Mouse (Mus musculus) monocyte, adult 2 months (primary cell): ENCODE measurements around the gene Zcwpw1.

Experiments used
- DNase-seq, 2 experiments: peaks; one replicate each; pipeline ENCODE4 v3.0.0; 2022; ENCODE audit warnings: low spot score in 2 of 2, low read depth in 1 of 2

Gene Zcwpw1

DNA sequence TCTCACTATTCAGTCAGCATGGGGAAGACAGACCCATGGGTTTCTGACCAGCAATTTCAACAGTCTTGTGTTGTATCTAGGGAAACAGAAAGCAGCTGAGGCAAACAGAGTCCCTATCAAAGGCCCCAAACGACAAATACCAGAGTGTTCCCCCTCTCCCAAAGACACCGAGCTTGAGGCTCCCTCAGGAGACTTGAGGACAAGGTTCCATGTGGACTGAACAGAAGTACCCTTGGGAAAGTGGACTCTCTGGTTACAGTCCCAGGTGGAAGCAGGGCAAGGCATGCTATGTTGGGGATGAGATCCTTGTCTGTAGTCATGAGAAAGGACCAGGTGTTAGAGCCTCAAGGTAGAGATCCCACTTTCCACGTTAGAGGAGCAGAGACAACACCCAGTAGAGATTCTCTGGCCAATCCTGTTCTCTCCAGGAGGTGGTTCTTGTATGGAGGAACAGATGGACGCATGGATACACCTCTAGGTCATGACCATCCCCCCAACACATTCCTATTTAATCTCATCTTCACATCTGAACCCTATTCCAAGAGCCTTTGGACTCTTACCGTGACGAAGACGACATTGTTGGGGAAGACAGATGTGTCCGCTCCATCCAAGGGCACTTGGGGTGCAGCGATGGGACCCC, 3.6 kb upstream of the Zcwpw1 start:
- no peak for DNase-seq

DNA sequence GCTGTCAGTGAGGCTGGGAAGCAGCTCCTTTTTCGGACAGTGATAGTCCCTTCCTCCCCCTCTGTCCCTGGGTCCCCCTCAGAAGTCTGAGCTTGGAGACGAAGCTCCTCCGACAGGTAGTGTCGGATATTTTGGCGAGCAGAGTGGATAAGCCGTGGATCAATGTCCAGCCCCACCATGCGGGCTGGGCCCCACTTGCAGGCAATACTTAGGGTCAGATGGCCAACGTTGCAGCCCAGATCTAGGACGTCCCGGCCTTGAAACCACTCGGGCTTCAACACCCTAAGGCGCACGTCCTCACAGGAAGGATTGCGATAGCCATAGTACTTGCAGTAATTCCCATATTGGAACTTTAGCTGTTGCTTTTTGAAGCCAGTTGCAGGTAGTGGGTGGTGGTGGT, 3.1 kb upstream of the Zcwpw1 start:
- no peak for DNase-seq

DNA sequence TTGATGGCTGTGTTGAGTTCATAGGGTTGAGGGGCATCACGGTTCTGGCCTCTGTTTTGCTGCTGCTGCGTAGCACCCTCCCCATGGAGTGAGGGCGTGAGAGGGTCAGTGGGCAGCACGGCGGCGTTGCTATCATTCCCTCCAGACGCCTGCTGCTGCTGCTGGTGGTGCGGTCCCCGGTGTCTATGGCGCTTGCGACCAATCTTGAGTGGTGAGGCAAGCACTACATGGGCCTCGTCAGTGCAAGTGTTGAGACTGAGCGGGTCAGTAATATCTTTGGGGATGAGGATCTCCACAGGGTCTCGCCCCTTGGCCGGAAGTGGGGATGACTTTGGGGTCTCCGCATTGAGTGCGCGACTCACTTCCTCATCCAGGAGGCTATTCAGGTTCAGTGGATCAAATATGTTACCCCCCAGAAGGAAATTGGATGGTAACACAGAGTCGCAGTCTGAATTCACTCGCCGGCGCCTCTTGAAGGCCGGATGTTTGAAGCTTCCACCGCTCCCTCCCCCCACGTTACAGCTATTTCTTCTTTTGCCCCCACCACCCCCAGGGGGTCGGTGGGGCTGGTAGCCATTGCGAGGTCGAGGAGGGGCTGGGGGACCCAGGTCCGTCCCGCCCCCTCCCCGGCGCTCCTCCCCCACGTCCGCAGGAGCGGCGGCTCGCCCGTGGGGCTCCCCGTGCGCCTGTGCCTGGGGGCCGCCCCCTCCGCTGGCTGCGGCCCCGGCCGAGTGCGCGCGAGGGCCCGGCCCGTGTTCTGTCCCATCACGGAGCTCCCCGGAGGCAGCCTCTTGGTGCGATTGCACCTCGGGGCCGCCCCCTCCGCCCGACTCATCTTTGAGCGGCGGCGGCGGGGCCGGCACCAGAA, 2.2 kb upstream of the Zcwpw1 start:
- no peak for DNase-seq

DNA sequence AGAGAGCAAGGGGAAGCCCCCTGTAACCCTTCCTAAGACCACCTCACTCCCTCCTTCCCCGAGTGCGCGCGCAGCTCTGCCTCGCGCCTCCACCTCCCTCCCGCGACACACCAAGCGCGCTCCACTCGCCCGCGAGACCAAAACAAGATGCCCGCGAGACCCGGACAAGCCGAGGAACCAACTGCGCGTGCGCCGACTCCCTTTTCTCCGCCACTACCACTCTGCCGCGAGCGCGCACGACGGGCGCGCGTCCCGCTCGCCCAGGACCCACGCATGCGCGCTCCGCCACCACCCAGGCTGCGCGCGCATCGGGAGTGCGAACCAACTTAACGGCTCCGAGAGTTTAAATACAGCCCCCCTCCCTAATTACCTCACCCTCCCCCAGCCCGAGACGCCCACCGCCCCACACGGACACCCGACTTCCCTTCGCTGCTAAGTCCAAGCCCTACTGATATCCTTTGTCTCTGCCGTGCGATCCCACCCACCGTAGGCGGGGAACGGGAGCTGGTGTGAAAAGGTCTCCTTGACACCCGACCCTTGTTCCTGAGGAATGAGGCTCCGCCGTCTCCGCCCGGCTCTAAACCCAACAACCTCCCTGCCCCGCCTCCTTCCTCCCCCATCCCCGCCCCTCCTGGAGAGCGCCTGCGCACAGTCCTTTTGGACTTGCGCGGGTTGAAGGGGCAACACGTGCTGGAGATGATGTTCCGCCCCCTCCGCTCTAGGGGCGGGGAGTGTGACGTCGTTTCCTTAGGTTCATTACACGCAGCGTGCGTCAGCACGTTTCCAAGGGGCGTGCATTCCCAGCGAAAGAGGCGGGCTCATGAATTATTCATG, 1.3 kb upstream of the Zcwpw1 start:
- DNase-seq, result peak; percentile 95 to 96

DNA sequence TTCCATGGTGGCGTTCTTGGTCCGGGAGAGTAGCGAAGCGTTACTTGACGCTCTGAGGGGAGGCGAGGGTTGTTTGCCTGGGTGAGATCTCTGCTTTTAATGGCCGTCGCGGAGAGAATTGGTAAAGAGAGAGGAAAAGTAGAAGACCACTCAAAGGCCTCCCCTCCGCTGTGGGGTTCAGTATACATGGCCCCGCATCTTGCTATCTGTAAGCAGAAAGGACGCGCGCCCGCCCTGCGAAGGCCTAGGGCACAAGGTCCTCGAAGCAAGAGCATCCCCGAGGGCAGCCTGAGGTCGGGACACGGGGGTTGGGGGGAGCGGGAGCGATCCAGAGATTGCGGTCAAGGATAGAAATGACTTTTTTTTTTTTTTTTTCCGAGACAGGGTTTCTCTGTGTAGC, 573 bp downstream of the Zcwpw1 start:
- no peak for DNase-seq

DNA sequence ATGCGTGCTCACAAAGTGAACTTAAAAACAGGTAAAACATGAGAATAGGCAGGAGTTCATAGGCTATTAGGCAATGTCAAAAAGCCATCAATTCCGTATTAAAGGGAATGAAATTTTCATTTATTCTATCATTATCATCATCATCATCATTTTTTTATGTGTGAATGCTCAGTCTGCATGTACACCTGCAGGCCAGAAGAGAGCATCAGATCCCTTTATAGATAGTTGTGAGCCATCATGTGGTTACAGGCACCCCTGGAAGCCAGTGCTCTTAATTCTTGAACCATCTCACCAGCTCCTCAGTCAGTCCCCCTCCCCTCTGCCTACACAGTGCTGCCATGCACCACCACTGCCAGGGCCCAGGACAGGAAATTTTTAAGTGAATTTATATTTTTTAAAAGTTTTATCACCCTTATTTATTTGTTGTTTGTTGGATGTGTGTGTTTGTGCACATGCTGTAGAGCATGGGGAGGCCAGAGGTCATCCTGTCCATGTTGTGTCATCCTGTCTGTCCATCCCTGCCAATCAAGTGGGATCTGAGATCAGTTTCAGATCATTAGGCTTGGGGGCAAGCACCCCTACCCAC, 1.4 kb downstream of the Zcwpw1 start:
- no peak for DNase-seq

DNA sequence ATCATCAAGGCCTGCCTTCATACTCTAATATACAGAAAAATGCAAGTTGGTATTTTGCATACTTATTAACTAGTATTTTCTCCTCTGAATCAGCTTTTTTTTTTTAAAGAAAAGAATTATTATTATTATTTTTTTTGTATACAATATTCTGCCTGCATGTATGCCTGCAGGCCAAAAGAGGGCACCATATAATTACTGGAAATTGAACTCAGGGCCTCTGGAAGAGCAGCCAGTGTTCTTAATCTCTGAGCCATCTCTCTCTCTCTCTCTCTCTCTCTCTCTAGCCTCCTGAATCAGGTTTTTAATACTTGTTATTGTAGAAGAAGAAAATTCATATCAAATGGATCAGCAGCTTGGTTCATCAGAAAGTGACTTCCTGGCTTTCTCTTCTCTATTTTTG, 4.0 kb downstream of the Zcwpw1 start:
- DNase-seq, result no peak

DNA sequence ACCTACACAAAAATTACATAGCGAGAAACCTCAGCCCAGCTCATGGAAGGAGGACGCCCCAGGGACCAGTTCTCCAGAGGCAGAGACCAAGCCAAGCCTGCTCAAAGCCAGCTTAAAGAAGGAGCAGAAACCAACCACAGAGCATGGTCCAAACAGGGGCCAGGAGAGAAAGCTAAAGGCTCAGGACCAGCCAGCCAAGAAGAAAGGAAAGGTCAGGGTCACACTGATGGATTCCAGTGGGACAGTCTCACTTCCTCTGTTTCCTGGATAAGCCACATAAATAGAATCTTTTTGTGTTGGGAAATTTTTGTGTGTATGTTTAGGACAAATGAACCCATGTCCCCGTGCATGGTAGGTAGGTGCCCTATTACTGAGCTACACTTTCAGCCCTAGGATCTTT, 9.0 kb downstream of the Zcwpw1 start:
- no peak for DNase-seq

DNA sequence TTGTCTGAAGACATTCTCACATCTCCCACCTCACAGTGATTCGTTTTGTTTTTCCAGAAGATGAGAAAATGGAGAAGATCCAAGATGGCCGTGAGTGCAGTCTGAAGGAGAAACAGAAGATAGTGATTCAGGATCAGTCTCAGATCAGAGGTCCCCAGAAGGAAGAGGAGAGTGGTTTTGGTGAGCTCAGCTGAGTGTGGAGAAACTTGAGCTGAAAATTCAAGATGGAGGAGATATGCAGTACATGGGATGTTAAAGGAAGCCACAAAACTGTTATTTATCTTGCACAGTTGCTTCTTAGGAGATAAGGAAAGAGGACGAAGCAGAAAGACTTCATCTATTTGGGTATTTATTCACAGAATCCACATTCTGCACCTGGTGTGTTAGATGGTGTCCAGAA, 13.3 kb downstream of the Zcwpw1 start:
- DNase-seq, result no peak

DNA sequence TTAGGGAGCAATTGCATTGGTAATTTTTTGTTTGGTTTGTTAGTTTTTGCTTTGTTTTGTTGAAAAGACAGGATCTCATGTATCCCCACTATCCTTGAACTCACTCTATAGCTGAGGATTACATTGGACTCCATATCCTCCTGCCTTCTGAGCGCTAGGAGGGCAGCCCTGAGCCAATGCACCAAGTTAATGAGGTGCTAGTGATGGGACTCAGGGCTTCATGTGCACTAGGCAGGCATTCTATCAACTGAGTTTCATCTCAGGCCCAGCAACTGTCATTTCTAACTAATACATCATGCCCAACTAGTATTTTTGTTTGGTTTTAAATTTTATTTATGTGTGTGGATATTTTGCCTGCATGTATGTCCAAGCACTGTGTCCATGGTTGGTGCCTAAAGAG, 18.6 kb downstream of the Zcwpw1 start:
- no peak for DNase-seq

DNA sequence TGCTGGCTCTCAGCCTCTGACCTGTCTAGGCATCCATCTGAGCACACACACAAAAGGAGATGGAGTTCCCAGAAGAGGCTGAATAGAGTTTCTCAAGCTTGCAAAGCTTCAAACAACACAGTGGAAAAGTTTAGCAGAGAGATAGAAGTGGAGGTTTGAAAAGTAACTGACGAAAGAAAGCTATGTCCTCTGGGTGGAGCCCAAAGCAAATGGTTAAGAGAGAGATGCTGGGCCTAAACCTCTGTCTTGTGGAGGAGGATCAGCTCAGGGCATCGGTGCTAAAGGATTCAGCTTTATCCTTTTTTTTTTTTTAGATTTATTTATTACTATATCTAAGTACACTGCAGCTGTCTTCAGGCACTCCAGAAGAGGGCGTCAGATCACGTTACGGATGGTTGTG, 20.7 kb downstream of the Zcwpw1 start:
- DNase-seq, result no peak

DNA sequence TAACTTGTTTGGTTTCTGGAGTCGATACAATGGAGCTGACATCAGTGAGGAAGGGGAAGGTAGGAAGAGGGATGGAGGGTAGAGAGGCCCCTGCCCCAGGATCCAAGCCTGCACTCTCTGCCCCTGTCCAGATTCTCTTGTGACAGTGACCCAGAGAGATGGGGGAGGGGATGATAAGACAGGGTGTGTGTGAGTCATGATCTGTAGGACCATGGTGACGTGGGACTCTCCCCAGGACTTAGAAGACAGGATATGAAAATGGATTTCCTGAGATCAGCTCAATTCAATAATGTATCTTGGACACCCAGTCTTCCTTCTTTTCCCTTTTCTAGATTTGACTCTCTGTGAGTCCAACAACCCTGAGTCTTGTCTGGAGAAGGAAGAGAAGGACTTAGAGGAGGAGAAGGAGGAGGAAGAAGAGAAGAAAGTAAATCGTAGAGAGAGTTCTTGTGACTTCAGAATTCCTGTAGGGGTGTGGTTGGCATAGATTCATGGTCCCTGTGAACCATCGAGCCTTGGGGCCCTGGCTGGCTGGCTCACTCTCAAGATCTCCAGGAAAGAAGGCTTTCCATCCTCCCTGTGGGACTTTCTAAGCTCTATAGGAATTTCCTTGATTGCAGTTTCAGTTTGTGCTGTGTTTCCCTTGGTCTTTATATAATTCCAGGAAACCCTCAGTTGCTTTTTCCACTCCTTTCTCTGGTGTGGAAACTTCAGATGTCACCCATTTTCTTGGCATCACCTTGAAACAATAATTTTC, 30.0 kb downstream of the Zcwpw1 start:
- no peak for DNase-seq

DNA sequence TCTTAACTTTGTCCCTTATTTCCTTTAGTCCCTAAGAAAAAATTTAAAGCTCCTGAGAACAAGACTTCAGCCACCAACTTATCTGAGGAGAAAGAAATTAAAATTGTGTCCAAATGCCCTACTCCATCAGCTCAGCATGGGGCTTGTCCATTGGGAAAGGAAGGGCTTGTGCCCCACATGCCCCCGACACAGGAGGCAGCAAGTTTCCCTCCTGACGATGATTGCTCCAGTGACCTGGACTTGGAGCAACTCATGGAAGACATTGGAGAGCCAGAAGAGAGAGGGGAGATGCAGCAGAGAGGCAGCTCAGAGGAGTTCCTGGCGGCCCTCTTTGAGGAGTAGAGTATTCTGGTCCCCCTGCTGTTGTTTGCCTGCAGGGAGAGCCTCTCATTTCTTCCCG, 34.5 kb downstream of the Zcwpw1 start:
- no peak for DNase-seq

DNA sequence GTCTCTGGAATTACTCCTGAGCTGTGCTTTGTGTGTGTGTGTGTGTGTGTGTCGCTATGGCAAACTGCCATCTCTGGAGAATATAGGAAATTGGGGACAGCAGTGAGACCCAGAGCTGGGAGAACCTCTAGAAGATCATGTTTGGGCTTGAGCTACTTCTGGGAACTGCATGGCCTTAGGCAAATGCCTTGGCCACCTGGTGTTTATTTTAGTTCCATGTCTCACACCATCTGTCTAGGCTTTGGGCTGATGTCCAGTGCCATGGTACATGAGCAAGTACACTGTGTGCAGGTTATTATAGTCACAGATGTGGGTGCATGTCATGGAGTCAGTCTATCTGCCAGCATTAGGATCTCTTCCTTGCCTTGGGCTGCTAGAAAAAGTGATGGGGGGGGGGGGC, 35.0 kb downstream of the Zcwpw1 start:
- no peak for DNase-seq

DNA sequence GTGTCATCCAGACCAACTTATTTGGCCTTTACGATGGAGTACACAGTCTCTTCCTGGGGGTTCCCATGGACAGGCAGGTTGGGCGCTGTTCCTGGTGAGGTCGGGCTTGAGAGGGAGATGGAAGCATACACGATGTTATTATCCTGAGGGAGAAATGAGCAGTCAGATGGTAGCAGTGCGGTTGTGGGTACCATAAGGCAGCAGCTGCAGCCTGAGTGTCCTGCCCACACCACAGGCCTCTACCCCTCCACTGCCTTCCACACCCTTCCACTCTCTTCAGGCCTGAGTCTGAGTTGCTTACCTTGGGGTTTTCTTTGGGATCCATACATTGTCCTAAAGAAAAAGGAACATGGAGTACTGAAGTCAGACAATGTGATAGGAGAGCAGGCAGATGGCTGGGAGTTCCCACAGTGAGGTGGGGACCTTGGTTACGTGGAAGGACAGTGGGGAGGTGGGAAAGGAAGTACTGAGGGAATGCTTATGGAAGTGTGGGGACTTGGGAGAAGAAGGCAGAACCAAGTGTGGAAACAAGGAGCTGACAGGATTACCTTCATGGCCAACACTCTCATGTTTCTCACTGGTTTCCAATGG, 36.0 kb downstream of the Zcwpw1 start:
- no peak for DNase-seq

DNA sequence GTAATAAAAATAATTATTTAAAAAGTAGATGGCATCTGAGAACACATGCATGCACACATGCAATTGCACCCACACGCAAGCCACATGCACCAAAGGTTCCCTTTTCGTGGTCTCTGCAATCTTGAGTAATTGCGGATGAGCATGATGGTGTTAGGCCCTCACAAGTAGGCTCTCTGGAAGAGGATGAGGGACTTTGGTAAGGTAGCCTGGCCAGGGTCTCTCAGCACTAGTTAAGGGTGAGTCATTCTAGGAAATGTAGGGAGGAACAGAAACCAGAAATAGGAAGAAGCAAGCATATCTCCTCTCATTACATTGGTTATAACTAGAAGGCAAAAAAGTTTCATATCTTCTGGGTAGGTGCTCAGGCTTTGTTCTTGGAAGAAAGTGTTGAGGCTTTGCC, 37.4 kb downstream of the Zcwpw1 start:
- peak in 1 of 2 experiments; percentile 19 for DNase-seq

DNA sequence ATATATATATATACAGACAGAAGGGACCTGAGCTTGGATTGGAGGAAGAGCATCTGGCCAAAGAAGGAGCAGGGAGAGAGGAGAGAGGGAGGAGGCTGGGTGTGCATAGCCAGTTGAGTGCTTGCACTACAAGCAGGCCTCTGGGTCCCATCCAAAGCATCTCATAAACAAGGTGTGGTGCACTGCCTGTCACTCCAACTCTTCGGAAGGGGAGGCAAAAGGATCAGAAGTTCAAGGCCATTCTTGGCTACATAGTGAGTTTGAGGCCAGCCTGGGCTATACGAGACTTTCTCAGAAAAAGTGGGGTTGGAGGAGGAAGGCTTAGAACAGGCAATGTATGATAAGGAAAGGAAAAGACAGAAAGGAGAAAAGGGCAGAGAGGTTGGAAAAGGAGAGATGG, 38.4 kb downstream of the Zcwpw1 start:
- DNase-seq, result no peak

DNA sequence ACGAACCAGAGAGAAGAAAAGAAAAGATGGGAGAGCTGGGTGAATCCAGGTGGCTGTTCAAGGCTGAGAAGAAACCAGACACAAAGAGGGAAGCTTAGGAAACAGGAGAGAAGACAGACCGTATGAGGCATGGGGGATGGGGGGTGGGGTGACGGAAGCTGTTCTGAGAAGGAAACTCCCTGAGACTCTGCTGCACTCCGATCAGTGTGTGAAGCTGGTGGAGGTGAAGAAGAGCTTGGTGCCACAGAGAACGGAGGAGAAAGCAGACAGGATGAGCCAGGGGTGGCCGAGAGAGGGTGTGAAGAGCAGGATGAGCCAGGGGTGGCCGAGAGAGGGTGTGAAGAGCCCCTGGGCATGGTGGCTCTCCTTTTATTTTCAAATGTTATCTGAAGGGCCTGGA, 38.8 kb downstream of the Zcwpw1 start:
- no peak for DNase-seq

DNA sequence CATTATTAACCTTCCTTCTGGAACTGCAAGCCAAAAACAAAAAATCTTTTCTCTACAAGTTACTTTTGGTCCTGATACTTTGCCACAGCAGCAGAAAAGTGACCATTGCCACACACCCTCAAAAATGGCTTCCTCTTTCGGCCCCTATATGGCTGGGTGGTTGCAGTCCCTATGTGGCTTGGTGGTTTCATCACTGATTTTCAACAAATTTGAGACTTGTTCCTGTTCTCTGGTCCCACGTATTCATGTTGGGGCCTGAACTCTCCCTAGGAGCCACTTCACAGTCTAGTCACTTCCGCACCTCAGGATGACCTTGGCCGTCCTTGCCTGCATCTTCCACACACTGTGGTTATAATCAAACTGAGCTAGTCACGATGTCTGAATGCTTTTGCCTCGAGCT, 41.1 kb downstream of the Zcwpw1 start:
- peak; percentile 66 to 69 for DNase-seq

DNA sequence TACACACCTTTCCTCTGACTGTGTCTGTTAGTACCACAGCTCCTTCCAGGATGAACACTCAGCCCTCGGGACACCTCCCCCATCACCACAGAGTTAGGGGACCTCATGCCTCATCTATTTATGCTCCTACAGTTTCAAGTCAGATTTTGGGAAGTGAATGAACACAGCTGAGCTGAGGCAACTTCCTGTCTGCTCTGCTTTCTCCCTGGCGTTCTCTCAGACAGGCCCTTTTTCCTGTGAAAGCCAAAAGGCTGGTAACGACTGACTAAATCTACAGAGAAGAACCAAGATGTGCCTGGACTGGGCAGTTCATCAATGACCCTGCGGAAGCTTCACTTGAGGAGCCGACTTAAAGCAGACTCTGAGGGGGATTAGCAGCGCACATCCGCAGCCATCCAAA, 42.6 kb downstream of the Zcwpw1 start:
- DNase-seq, result no peak
